Mouse (Mus musculus): ENCODE data around the gene Dusp14. TPM values are rescaled to one million over a fixed set of nuclear protein-coding genes. Genes with fewer than 3 reads are reported as not detected.

Gene Dusp14
- polyA plus RNA-seq, 1 experiment: 11.6 TPM

- no peak for DNase-seq (ENCODE audit: low read depth)
- no peak for TF ChIP-seq CTCF (IDR thresholded peaks at IDR 0.05; ENCODE audit: borderline replicate concordance, extremely low read depth, insufficient read depth, insufficient read length)
- no peak for TF ChIP-seq POLR2A (IDR thresholded peaks at IDR 0.05; ENCODE audit: borderline replicate concordance, extremely low read depth, insufficient read depth, insufficient read length, poor library complexity, severe bottlenecking)
These were observed 11.3 kb upstream of the Dusp14 start for GRCm38 (mm10) chr11:84080327-84080726.

GRCm38 (mm10) chr11:84079887-84080286 is 10.8 kb upstream of the Dusp14 start:
- DNase-seq (ENCODE audit: low read depth): no peak
- TF ChIP-seq POLR2A (IDR thresholded peaks at IDR 0.05; ENCODE audit: borderline replicate concordance, extremely low read depth, insufficient read depth, insufficient read length, poor library complexity, severe bottlenecking) (no peak), CTCF (IDR thresholded peaks at IDR 0.05; ENCODE audit: borderline replicate concordance, extremely low read depth, insufficient read depth, insufficient read length) (no peak)

GRCm38 (mm10) chr11:84079361-84079760 is 10.3 kb upstream of the Dusp14 start:
- TF ChIP-seq POLR2A (IDR thresholded peaks at IDR 0.05; ENCODE audit: borderline replicate concordance, extremely low read depth, insufficient read depth, insufficient read length, poor library complexity, severe bottlenecking): no peak
- TF ChIP-seq CTCF (IDR thresholded peaks at IDR 0.05; ENCODE audit: borderline replicate concordance, extremely low read depth, insufficient read depth, insufficient read length): no peak
- DNase-seq (ENCODE audit: low read depth): no peak

GRCm38 (mm10) chr11:84078601-84079000 is 9.5 kb upstream of the Dusp14 start:
- TF ChIP-seq POLR2A (IDR thresholded peaks at IDR 0.05; ENCODE audit: borderline replicate concordance, extremely low read depth, insufficient read depth, insufficient read length, poor library complexity, severe bottlenecking) (no peak), CTCF (IDR thresholded peaks at IDR 0.05; ENCODE audit: borderline replicate concordance, extremely low read depth, insufficient read depth, insufficient read length) (no peak)
- DNase-seq (ENCODE audit: low read depth): no peak

GRCm38 (mm10) chr11:84077008-84077407 is 7.9 kb upstream of the Dusp14 start:
- TF ChIP-seq POLR2A (IDR thresholded peaks at IDR 0.05; ENCODE audit: borderline replicate concordance, extremely low read depth, insufficient read depth, insufficient read length, poor library complexity, severe bottlenecking): no peak
- TF ChIP-seq CTCF (IDR thresholded peaks at IDR 0.05; ENCODE audit: borderline replicate concordance, extremely low read depth, insufficient read depth, insufficient read length): no peak
- DNase-seq (ENCODE audit: low read depth): no peak

GRCm38 (mm10) chr11:84073816-84074764 is 5.0 kb upstream of the Dusp14 start:
- TF ChIP-seq POLR2A (IDR thresholded peaks at IDR 0.05; ENCODE audit: borderline replicate concordance, extremely low read depth, insufficient read depth, insufficient read length, poor library complexity, severe bottlenecking): no peak
- no peak for DNase-seq (ENCODE audit: low read depth)

- no peak for DNase-seq (ENCODE audit: low read depth)
- TF ChIP-seq POLR2A (IDR thresholded peaks at IDR 0.05; ENCODE audit: borderline replicate concordance, extremely low read depth, insufficient read depth, insufficient read length, poor library complexity, severe bottlenecking) (no peak), CTCF (IDR thresholded peaks at IDR 0.05; ENCODE audit: borderline replicate concordance, extremely low read depth, insufficient read depth, insufficient read length) (no peak)
These were observed 4.0 kb upstream of the Dusp14 start for GRCm38 (mm10) chr11:84072904-84073651.

- peak; percentile 79 for DNase-seq (ENCODE audit: low read depth)
- peak; percentile 73 for TF ChIP-seq POLR2A (IDR thresholded peaks at IDR 0.05; ENCODE audit: borderline replicate concordance, extremely low read depth, insufficient read depth, insufficient read length, poor library complexity, severe bottlenecking)
- no peak for TF ChIP-seq CTCF (IDR thresholded peaks at IDR 0.05; ENCODE audit: borderline replicate concordance, extremely low read depth, insufficient read depth, insufficient read length)
These were observed 649 bp downstream of the Dusp14 start for GRCm38 (mm10) chr11:84068191-84069033.

GRCm38 (mm10) chr11:84067720-84068190 is 1.3 kb downstream of the Dusp14 start:
- DNase-seq (ENCODE audit: low read depth): peak; percentile 54
- no peak for TF ChIP-seq POLR2A (IDR thresholded peaks at IDR 0.05; ENCODE audit: borderline replicate concordance, extremely low read depth, insufficient read depth, insufficient read length, poor library complexity, severe bottlenecking)
- no peak for TF ChIP-seq CTCF (IDR thresholded peaks at IDR 0.05; ENCODE audit: borderline replicate concordance, extremely low read depth, insufficient read depth, insufficient read length)

- TF ChIP-seq CTCF (IDR thresholded peaks at IDR 0.05; ENCODE audit: borderline replicate concordance, extremely low read depth, insufficient read depth, insufficient read length) (no peak), POLR2A (IDR thresholded peaks at IDR 0.05; ENCODE audit: borderline replicate concordance, extremely low read depth, insufficient read depth, insufficient read length, poor library complexity, severe bottlenecking) (no peak)
- peak; percentile 62 for DNase-seq (ENCODE audit: low read depth)
These were observed 2.0 kb downstream of the Dusp14 start for GRCm38 (mm10) chr11:84066927-84067645.
